Mouse (Mus musculus) stomach, embryonic 15.5 days (tissue): ENCODE data around the gene Uqcr10. TPM values are rescaled to one million over a fixed set of nuclear protein-coding genes. Genes with fewer than 3 reads are reported as not detected.

Experiments used
- ATAC-seq: fragments of 200-750 bp; cut with Nextera tagmentation; 2 replicates; pipeline ENCODE4 v1.8.0; 2017; ENCODE audit warnings: low read depth, moderate number of reproducible peaks, moderate TSS enrichment; ENCODE audit not compliant: insufficient read depth, low FRiP score
- H3K27ac ChIP-seq: fragments of 300-500 bp; sonication (generic); 2 replicates; pipeline ENCODE4 v1.5.1; 2015; ENCODE audit warnings: mild to moderate bottlenecking, inconsistent platforms
- H3K27me3 ChIP-seq: fragments of 300-500 bp; sonication (generic); replicated peaks from 2 replicates; pipeline ENCODE4 v1.6.1; 2015; ENCODE audit warnings: inconsistent platforms
- H3K36me3 ChIP-seq: fragments of 300-500 bp; sonication (generic); 2 replicates; pipeline ENCODE4 v1.6.1; 2015; ENCODE audit warnings: inconsistent platforms
- H3K4me1 ChIP-seq: fragments of 300-500 bp; sonication (generic); 2 replicates; pipeline ENCODE4 v1.6.1; 2015; ENCODE audit warnings: inconsistent platforms
- H3K4me2 ChIP-seq: fragments of 300-500 bp; sonication (generic); 2 replicates; pipeline ENCODE4 v1.6.1; 2015; ENCODE audit warnings: mild to moderate bottlenecking, inconsistent platforms
- H3K4me3 ChIP-seq: fragments of 300-500 bp; sonication (generic); replicated peaks from 2 replicates; pipeline ENCODE4 v1.5.1; 2015; ENCODE audit warnings: inconsistent platforms
- H3K9ac ChIP-seq: fragments of 300-500 bp; sonication (generic); 2 replicates; pipeline ENCODE4 v1.6.1; 2015; ENCODE audit warnings: inconsistent platforms
- H3K9me3 ChIP-seq: fragments of 300-500 bp; sonication (generic); 2 replicates; pipeline ENCODE4 v1.6.1; 2016; ENCODE audit warnings: inconsistent platforms
- WGBS: fragments of 180-500 bp; shearing (Covaris S2); methylation state at CpG from one replicate; pipeline ENCODE4 v1.1.7; 2015; 5-methylcytosine and 5-hydroxymethylcytosine counted together
- polyA plus RNA-seq: library from polyadenylated mRNA; unstranded; fragments of >200 nt; fragmentation: Nextera tagmentation; extraction: Ambion mirVana; gene quantifications from 2 replicates; pipeline ENCODE4 v1.2.1, GENCODE M21; 2015

Uqcr10 gene
- polyA plus RNA-seq, 1 experiment from 2014 or later = 1,051 TPM

DNA sequence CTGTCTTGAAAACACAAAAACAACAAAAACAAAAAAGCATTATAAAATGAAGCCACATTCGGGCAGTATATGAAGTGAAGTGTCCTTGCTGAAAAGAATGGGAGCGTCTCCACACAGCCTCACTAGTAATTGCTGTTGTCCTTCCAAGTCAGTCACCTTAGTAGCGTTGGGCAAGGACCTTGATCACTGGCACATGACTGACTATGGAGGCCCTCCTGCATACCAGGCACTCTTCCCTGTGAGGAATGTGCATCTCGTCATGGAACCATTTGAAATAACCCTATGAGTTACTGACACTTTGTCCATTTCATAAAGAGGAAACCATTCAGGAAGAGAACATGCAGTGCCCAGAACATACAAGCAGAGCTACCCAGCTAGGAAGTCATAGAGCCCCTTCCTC, 32.4 kb downstream of the Uqcr10 start:
- H3K4me2 ChIP-seq = no peak overlapping the region
- no peak overlapping the region for H3K9ac ChIP-seq
- no peak overlapping the region for H3K4me3 ChIP-seq
- H3K36me3 ChIP-seq = peaks cover 11% of the 10 kb centered on the region
- H3K9me3 ChIP-seq = no peaks in the 10 kb centered on the region
- ATAC-seq = no peak
- WGBS = 86% methylated on average over 4 of the region's 4 CpGs
- no peaks in the 10 kb centered on the region for H3K27me3 ChIP-seq
- H3K27ac ChIP-seq = no peak overlapping the region
- H3K4me1 ChIP-seq = peaks cover 13% of the 10 kb centered on the region; the same call in 1 of the 2 replicates

DNA sequence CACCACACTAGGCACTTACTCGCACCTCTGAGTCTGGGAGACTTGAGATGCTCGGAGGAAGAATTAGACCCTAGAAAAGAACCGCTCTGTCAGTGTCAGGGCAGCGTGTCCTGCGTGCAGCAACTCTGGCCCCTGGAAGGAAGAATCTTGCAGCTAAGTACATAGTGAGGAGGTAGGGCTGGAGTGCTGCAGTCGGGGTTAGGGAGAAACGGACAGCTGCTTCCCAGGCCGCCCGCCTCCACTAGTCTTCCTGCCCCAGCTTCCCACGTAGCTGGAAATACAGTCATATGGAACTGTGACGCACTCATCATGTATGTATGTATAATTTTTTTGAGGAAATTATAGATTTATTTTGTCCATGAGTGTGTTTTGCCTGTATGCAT, 41.7 kb downstream of the Uqcr10 start:
- no peak overlapping the region for H3K27ac ChIP-seq
- H3K27me3 ChIP-seq = no peaks in the 10 kb centered on the region
- H3K36me3 ChIP-seq = peaks cover 16% of the 10 kb centered on the region
- H3K9me3 ChIP-seq = no peaks in the 10 kb centered on the region
- no peaks in the 10 kb centered on the region for H3K4me1 ChIP-seq
- WGBS = 89% methylated on average over 11 of the region's 11 CpGs
- H3K9ac ChIP-seq = no peak overlapping the region
- H3K4me3 ChIP-seq = no peak overlapping the region
- no peak overlapping the region for H3K4me2 ChIP-seq
- ATAC-seq = no peak

DNA sequence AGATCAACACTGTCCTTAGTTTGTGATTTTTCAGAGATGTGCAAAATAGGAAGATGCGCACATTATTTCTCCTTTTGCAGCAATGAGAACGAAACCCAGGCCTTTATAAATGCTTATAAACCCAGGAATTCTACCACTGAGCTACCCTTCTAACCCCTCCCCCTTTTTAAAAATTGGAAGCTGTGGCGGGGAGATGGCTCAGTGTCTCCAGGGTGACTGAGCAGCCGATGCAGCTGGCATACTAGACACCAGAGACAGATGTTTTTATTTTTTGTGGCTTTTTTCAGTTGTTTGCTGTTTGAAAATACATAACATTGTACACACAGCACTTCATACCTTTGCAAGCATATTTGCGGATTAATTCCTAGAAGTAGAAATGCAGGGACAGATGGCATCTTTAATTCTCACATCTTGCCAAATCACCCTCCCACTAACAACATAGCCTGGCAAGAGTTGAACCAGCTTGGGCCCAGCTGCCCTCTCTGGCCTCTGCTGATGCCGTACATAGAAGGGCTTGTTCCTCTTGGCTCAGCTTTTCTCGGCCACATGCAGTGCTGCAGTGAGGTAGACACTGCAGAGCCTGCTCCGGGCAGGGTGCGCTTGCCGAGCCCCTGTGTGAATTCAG, 42.2 kb downstream of the Uqcr10 start:
- Histone ChIP-seq H3K27ac (no peak overlapping the region), H3K9me3 (no peaks in the 10 kb centered on the region), H3K36me3 (peaks cover 16% of the 10 kb centered on the region), H3K4me2 (no peak overlapping the region), H3K9ac (no peak overlapping the region), H3K27me3 (no peaks in the 10 kb centered on the region), H3K4me1 (no peaks in the 10 kb centered on the region), H3K4me3 (no peak overlapping the region)
- no peak for ATAC-seq
- 85% methylated on average over 10 of the region's 10 CpGs for WGBS

DNA sequence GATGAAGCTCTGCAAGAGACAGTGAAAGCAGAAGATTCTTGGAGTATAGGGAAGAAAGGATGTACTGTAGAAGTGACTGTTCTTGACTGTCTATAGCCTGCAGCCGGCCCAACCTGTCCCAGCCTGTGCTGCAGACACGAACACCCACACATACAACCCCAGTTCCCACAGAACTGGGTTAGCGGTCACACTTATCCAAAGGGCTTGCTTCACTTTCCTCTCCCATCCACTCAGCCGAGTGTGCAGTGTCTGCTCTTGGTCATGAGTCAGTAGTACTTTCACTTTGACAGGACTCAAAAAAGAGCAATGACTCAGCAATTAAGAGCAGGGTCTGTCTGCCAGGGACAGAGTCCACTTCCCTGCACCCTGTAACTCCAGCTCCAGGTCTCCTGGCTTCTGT, 42.8 kb downstream of the Uqcr10 start:
- Histone ChIP-seq H3K9me3 (no peaks in the 10 kb centered on the region), H3K4me3 (no peak overlapping the region), H3K36me3 (peaks cover 16% of the 10 kb centered on the region), H3K4me2 (no peak overlapping the region), H3K27me3 (no peaks in the 10 kb centered on the region), H3K27ac (no peak overlapping the region), H3K9ac (no peak overlapping the region), H3K4me1 (no peaks in the 10 kb centered on the region)
- 82% methylated on average over 4 of the region's 4 CpGs for WGBS
- 0 out of 2 replicates have a peak, but pooled peaks have one; percentile 35 for ATAC-seq

DNA sequence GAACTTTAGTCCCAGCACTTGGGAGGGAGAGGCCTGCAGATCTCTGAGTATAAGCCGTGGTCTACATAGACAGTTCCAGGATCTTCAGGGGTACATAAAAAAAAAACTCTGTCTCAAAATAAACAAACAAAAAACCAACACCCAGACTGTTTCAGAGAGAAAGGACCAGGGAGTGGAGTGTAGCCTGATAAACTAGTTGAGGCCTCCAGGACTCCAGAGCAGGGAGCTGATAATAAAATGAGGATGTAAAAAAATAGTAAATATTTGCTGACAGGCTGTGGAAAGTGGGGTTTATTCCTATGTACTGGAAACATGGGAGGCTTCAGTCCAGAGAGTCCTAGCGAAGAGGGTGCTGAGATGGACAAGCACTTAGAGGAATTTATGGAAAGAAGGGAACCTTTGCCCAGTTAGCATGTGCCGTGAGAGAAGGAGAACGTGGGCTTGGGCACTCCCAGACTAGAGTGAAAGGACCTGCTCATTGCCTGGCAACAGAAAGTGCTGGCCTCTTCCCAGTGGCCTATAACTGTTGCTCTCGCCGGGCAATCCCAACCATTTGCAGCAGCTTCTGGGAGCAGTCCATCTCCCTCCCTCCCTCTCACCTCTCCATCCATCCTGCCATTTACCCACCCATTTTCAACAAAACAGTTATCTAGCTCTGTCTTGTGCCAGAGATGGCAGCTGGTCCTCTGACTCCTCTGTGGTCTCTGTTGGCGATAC, 43.7 kb downstream of the Uqcr10 start:
- Histone ChIP-seq H3K4me3 (no peak overlapping the region), H3K9ac (no peak overlapping the region), H3K36me3 (peaks cover 16% of the 10 kb centered on the region), H3K4me1 (no peaks in the 10 kb centered on the region), H3K4me2 (no peak overlapping the region), H3K9me3 (no peaks in the 10 kb centered on the region), H3K27ac (no peak overlapping the region), H3K27me3 (no peaks in the 10 kb centered on the region)
- WGBS = 76% methylated on average over 7 of the region's 7 CpGs
- no peak for ATAC-seq

DNA sequence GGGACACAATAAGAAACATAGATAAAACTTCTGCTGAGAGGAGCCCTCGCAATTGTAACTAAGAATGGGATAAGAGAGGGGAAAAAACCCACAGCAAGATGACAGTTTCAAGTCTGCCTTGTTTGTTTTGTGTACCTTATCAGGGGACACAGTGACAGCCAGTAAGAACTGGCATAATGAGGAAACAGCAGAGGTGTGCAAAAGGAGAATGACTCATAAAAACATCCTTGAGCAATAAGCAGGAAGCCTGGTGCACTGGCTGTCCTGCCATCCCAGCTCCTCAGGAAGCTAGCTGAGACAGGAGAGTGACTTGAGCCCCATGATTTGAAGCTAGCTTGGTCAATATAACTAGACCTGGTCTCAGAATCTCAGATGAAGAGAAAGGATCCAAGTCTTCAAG, 44.3 kb downstream of the Uqcr10 start:
- no peak overlapping the region for H3K27ac ChIP-seq
- ATAC-seq = no peak

More for the DNA sequence above, 44.3 kb downstream of the Uqcr10 start:
- Histone ChIP-seq H3K9ac (no peak overlapping the region), H3K4me2 (no peak overlapping the region), H3K36me3 (peaks cover 16% of the 10 kb centered on the region), H3K9me3 (no peaks in the 10 kb centered on the region), H3K27me3 (no peaks in the 10 kb centered on the region), H3K4me3 (no peak overlapping the region), H3K4me1 (no peaks in the 10 kb centered on the region)
- 86% methylated on average over 1 of the region's 1 CpGs for WGBS

Other genes starting within 250 kb of the Uqcr10 start
- gene Mtmr3, start 109.5 kb downstream of the Uqcr10 start, polyA plus RNA-seq = 23.8 and 25.1 TPM in 2 replicates
- not detected in 2 replicates for gene Gm11032, start 84.3 kb downstream of the Uqcr10 start, polyA plus RNA-seq
- gene Ascc2, start 66.6 kb downstream of the Uqcr10 start, polyA plus RNA-seq = 31.5 and 36.5 TPM in 2 replicates
- 62.8 and 68.1 TPM in 2 replicates for gene Zmat5, start 336 bp upstream of the Uqcr10 start, polyA plus RNA-seq
- gene Cabp7, start 42.4 kb upstream of the Uqcr10 start, polyA plus RNA-seq = 0.17 and 0.32 TPM in 2 replicates
- gene Nf2, start 145.2 kb upstream of the Uqcr10 start, polyA plus RNA-seq = 38.6 and 48.1 TPM in 2 replicates
- 64.1 and 68.6 TPM in 2 replicates for gene Nipsnap1, start 169.6 kb upstream of the Uqcr10 start, polyA plus RNA-seq
- 30.4 and 31.9 TPM in 2 replicates for gene Thoc5, start 191.0 kb upstream of the Uqcr10 start, polyA plus RNA-seq
- 0.50 and 0.75 TPM in 2 replicates for gene Nefh, start 243.7 kb upstream of the Uqcr10 start, polyA plus RNA-seq